Mouse (Mus musculus) left cerebral cortex, adult 6 months (tissue): Measurements from ENCODE around the gene P2rx4. TPM values are rescaled to one million over a fixed set of nuclear protein-coding genes. Genes with fewer than 3 reads are reported as not detected.

Source experiments
- long read RNA-seq, 2 experiments: library from polyadenylated mRNA; unstranded; transcript quantifications; one replicate each; pipeline ENCODE4 v2.0.0; 2019 to 2020
- polyA plus RNA-seq: library from polyadenylated mRNA; unstranded; fragments of <200 nt; fragmentation: Nextera tagmentation; gene quantifications from 2 replicates; pipeline ENCODE4 v1.2.3, GENCODE M21; 2021

P2rx4 gene
- 20.7 and 27.9 TPM in 2 replicates for polyA plus RNA-seq
- long read RNA-seq, experiment 1, transcript P2rx4-206 (11 exons, 1,111 nt), result minor isoform, 5 of 156 reads
- long read RNA-seq, experiment 1, transcript P2rx4-202 (11 exons, 1,887 nt), result minor isoform, 47 of 156 reads
- long read RNA-seq, experiment 1, transcript P2rx4-201 (12 exons, 2,702 nt), result major isoform, 68 of 156 reads
- long read RNA-seq, experiment 1, partial matches to known transcripts, result 5 of 156 reads
- long read RNA-seq, experiment 1, other reads (novel, unspliced or antisense), result 25 of 156 reads
- long read RNA-seq, experiment 2, transcript P2rx4-202 (11 exons, 1,887 nt), result minor isoform, 11 of 43 reads
- long read RNA-seq, experiment 2, transcript P2rx4-201 (12 exons, 2,702 nt), result major isoform, 17 of 43 reads
- long read RNA-seq, experiment 2, partial matches to known transcripts, result 4 of 43 reads
- long read RNA-seq, experiment 2, other reads (novel, unspliced or antisense), result 8 of 43 reads

GRCm38 (mm10) chr5:122707276-122708181, at the start of gene P2rx4:
P2rx4 (plus strand) TSS chr5:122707544.

Other genes with a start within 250 kb of the P2rx4 start
- 56.7 and 62.6 TPM in 2 replicates for gene Atp2a2, start 205.3 kb upstream of the P2rx4 start, polyA plus RNA-seq
- 28.2 and 29.1 TPM in 2 replicates for gene Ift81, start 93.0 kb upstream of the P2rx4 start, polyA plus RNA-seq
- 4.8 and 5.7 TPM in 2 replicates for gene P2rx7, start 63.6 kb upstream of the P2rx4 start, polyA plus RNA-seq
- 76.3 and 132 TPM in 2 replicates for gene Camkk2, start 71.9 kb downstream of the P2rx4 start, polyA plus RNA-seq
- gene Anapc5, start 113.8 kb downstream of the P2rx4 start, polyA plus RNA-seq, result 104 and 141 TPM in 2 replicates
- 20.0 and 30.3 TPM in 2 replicates for gene Rnf34, start 142.5 kb downstream of the P2rx4 start, polyA plus RNA-seq